Mouse (Mus musculus): ENCODE data around the gene Zglp1. TPM values are rescaled to one million over a fixed set of nuclear protein-coding genes. Genes with fewer than 3 reads are reported as not detected.
"Not testable (repeated sequence)": the region's sequence is repeated elsewhere in the genome, so short reads cannot be mapped to it uniquely, and the experiment has no call there.

Zglp1 gene
- polyA plus RNA-seq, 1 experiment from 2014 or later: 1.3 TPM

GRCm38 (mm10) chr9:21075625-21076024 lies 8.7 kb upstream of the Zglp1 start:
- ATAC-seq: no peak
- Histone ChIP-seq H3K4me3 (ENCODE audit: low read length) (no peak overlapping the region), H3K9me3 (ENCODE audit: control insufficient read depth, low read length) (no peaks in the 10 kb centered on the region), H3K9ac (ENCODE audit: low read depth, low read length) (no peak overlapping the region), H3K4me2 (ENCODE audit: low read depth, low read length) (no peak overlapping the region), H3K27ac (ENCODE audit: low read length) (no peak overlapping the region), H3K36me3 (ENCODE audit: control insufficient read depth, insufficient read depth, low read length) (peaks cover 35% of the 10 kb centered on the region), H3K4me1 (ENCODE audit: control insufficient read depth, insufficient read depth, low read length) (no peaks in the 10 kb centered on the region), H3K27me3 (replicated peaks; ENCODE audit: control insufficient read depth, insufficient read depth, low read length) (no peaks in the 10 kb centered on the region)
- WGBS: 88% methylated on average over 3 of the region's 3 CpGs

- Histone ChIP-seq H3K27ac (ENCODE audit: low read length) (no peak overlapping the region), H3K4me1 (ENCODE audit: control insufficient read depth, insufficient read depth, low read length) (no peaks in the 10 kb centered on the region), H3K9ac (ENCODE audit: low read depth, low read length) (no peak overlapping the region), H3K9me3 (ENCODE audit: control insufficient read depth, low read length) (no peaks in the 10 kb centered on the region), H3K4me3 (ENCODE audit: low read length) (no peak overlapping the region), H3K4me2 (ENCODE audit: low read depth, low read length) (no peak overlapping the region), H3K27me3 (replicated peaks; ENCODE audit: control insufficient read depth, insufficient read depth, low read length) (no peaks in the 10 kb centered on the region), H3K36me3 (ENCODE audit: control insufficient read depth, insufficient read depth, low read length) (peaks cover 21% of the 10 kb centered on the region)
- ATAC-seq: no peak
- 75% methylated on average over 1 of the region's 1 CpGs for WGBS
Observed at GRCm38 (mm10) chr9:21074173-21074572, 7.3 kb upstream of the Zglp1 start.

GRCm38 (mm10) chr9:21073044-21073840 lies 6.3 kb upstream of the Zglp1 start, which contains the start of the genes Gm49373 and Fdx1l:
Gm49373 (minus strand) TSS chr9:21073096.
Fdx1l (minus strand) TSS chr9:21073614.
- peak; percentile 95 for ATAC-seq
- 2% methylated on average over 47 of the region's 58 CpGs for WGBS
- Histone ChIP-seq H3K9ac (ENCODE audit: low read depth, low read length) (peak within 1 kb of the TSS; percentile 84), H3K27me3 (replicated peaks; ENCODE audit: control insufficient read depth, insufficient read depth, low read length) (no peaks in the 10 kb centered on the region), H3K4me3 (ENCODE audit: low read length) (peak within 1 kb of the TSS; percentile 79), H3K27ac (ENCODE audit: low read length) (peak within 1 kb of the TSS; percentile 83), H3K4me2 (ENCODE audit: low read depth, low read length) (peak within 1 kb of the TSS; percentile 71), H3K36me3 (ENCODE audit: control insufficient read depth, insufficient read depth, low read length) (peaks cover 15% of the 10 kb centered on the region; the same call in 1 of the 2 replicates), H3K4me1 (ENCODE audit: control insufficient read depth, insufficient read depth, low read length) (no peaks in the 10 kb centered on the region), H3K9me3 (ENCODE audit: control insufficient read depth, low read length) (no peaks in the 10 kb centered on the region)

- Histone ChIP-seq H3K27ac (ENCODE audit: low read length) (peak overlapping the region; percentile 83), H3K9ac (ENCODE audit: low read depth, low read length) (peak overlapping the region; percentile 84), H3K9me3 (ENCODE audit: control insufficient read depth, low read length) (no peaks in the 10 kb centered on the region), H3K4me3 (ENCODE audit: low read length) (peak overlapping the region; percentile 79), H3K36me3 (ENCODE audit: control insufficient read depth, insufficient read depth, low read length) (peaks cover 15% of the 10 kb centered on the region; the same call in 1 of the 2 replicates), H3K4me2 (ENCODE audit: low read depth, low read length) (peak overlapping the region; percentile 71), H3K27me3 (replicated peaks; ENCODE audit: control insufficient read depth, insufficient read depth, low read length) (no peaks in the 10 kb centered on the region), H3K4me1 (ENCODE audit: control insufficient read depth, insufficient read depth, low read length) (no peaks in the 10 kb centered on the region)
- 8% methylated on average over 4 of the region's 4 CpGs for WGBS
- ATAC-seq: peak; percentile 32
Observed at GRCm38 (mm10) chr9:21072641-21073040, 5.7 kb upstream of the Zglp1 start.

DNA sequence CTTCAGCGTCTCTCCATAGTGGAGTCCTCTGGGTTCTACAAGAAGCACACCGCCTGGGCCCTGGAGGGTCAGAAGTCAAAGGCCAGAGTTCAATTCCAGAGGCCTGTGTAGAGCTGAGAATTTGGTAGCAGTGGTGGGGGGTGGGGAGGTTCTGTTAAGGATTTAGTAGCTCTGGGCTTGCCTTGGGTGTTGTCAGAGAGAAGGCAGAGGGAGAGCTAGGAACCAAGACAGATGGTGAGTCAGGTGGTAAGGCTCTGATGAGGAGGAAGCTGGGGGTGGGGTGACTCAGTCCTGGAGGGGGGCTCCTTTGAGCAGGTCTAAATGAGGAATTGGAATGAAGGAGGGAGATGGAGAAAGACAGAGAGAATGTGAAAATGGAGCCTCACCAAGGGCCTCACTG lies 4.0 kb downstream of the Zglp1 start:
- no peak overlapping the region for H3K4me3 ChIP-seq (ENCODE audit: low read length)
- ATAC-seq: no peak
- H3K4me1 ChIP-seq (ENCODE audit: control insufficient read depth, insufficient read depth, low read length): no peaks in the 10 kb centered on the region
- 92% methylated on average over 2 of the region's 2 CpGs for WGBS
- H3K4me2 ChIP-seq (ENCODE audit: low read depth, low read length): no peak overlapping the region
- no peak overlapping the region for H3K27ac ChIP-seq (ENCODE audit: low read length)
- H3K9me3 ChIP-seq (ENCODE audit: control insufficient read depth, low read length): no peaks in the 10 kb centered on the region
- H3K27me3 ChIP-seq (replicated peaks; ENCODE audit: control insufficient read depth, insufficient read depth, low read length): no peaks in the 10 kb centered on the region
- no peak overlapping the region for H3K9ac ChIP-seq (ENCODE audit: low read depth, low read length)
- H3K36me3 ChIP-seq (ENCODE audit: control insufficient read depth, insufficient read depth, low read length): peaks cover 5% of the 10 kb centered on the region

GRCm38 (mm10) chr9:21051578-21051977 lies 15.3 kb downstream of the Zglp1 start:
- H3K9me3 ChIP-seq (ENCODE audit: control insufficient read depth, low read length): no peaks in the 10 kb centered on the region
- 0 out of 2 replicates have a peak, but pooled peaks cover 3% of the 10 kb centered on the region for H3K27me3 ChIP-seq (replicated peaks; ENCODE audit: control insufficient read depth, insufficient read depth, low read length)
- no peaks in the 10 kb centered on the region for H3K36me3 ChIP-seq (ENCODE audit: control insufficient read depth, insufficient read depth, low read length)
- no peaks in the 10 kb centered on the region for H3K4me1 ChIP-seq (ENCODE audit: control insufficient read depth, insufficient read depth, low read length)
- H3K9ac ChIP-seq (ENCODE audit: low read depth, low read length): no peak overlapping the region
- H3K4me2 ChIP-seq (ENCODE audit: low read depth, low read length): no peak overlapping the region
- no peak for ATAC-seq
- no peak overlapping the region for H3K27ac ChIP-seq (ENCODE audit: low read length)
- 61% methylated on average over 10 of the region's 10 CpGs for WGBS
- H3K4me3 ChIP-seq (ENCODE audit: low read length): no peak overlapping the region

- H3K4me2 ChIP-seq (ENCODE audit: low read depth, low read length): no peak overlapping the region
- no peaks in the 10 kb centered on the region for H3K36me3 ChIP-seq (ENCODE audit: control insufficient read depth, insufficient read depth, low read length)
- no peak overlapping the region for H3K4me3 ChIP-seq (ENCODE audit: low read length)
- peaks cover 7% of the 10 kb centered on the region; the same call in 1 of the 2 replicates for H3K4me1 ChIP-seq (ENCODE audit: control insufficient read depth, insufficient read depth, low read length)
- no peaks in the 10 kb centered on the region for H3K27me3 ChIP-seq (replicated peaks; ENCODE audit: control insufficient read depth, insufficient read depth, low read length)
- no peak overlapping the region for H3K27ac ChIP-seq (ENCODE audit: low read length)
- WGBS: 76% methylated on average over 3 of the region's 3 CpGs
- H3K9me3 ChIP-seq (ENCODE audit: control insufficient read depth, low read length): no peaks in the 10 kb centered on the region
- no peak for ATAC-seq
- H3K9ac ChIP-seq (ENCODE audit: low read depth, low read length): no peak overlapping the region
Observed at GRCm38 (mm10) chr9:21045235-21045634, 21.7 kb downstream of the Zglp1 start.

GRCm38 (mm10) chr9:21044785-21045184 lies 22.1 kb downstream of the Zglp1 start:
- WGBS: 48% methylated on average over 1 of the region's 1 CpGs
- ATAC-seq; H3K4me2 ChIP-seq (ENCODE audit: low read depth, low read length): not testable (repeated sequence)

DNA sequence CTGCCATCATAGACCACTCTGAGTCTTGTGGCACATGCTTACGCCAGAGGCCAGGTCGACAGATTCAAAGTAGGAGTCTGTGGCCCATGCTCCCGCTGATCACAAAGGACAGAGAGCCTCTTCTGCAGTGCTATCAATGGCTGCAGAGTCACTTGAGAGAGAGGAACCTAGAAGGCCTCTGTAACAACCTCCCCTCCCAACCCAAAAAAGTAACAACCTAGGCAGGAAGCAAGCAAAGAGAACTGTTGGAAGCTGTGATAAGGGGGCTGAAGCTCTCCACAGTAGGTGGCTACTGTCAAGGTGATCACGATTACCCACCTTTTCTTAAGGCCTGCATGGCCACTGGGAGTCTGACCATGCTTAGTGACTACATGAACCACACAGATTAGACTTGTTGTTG lies 23.3 kb downstream of the Zglp1 start:
- WGBS: 90% methylated on average over 4 of the region's 4 CpGs

More at GRCm38 (mm10) chr9:21044785-21045184, 22.1 kb downstream of the Zglp1 start:
- not testable (repeated sequence) for H3K27ac ChIP-seq (ENCODE audit: low read length); H3K4me3 ChIP-seq (ENCODE audit: low read length); H3K9me3 ChIP-seq (ENCODE audit: control insufficient read depth, low read length); H3K4me1 ChIP-seq (ENCODE audit: control insufficient read depth, insufficient read depth, low read length); H3K27me3 ChIP-seq (replicated peaks; ENCODE audit: control insufficient read depth, insufficient read depth, low read length); H3K36me3 ChIP-seq (ENCODE audit: control insufficient read depth, insufficient read depth, low read length); H3K9ac ChIP-seq (ENCODE audit: low read depth, low read length)

More for the DNA sequence above, 23.3 kb downstream of the Zglp1 start:
- H3K27ac ChIP-seq (ENCODE audit: low read length): no peak overlapping the region
- H3K4me1 ChIP-seq (ENCODE audit: control insufficient read depth, insufficient read depth, low read length): peaks cover 8% of the 10 kb centered on the region; the same call in 1 of the 2 replicates
- no peak overlapping the region for H3K9ac ChIP-seq (ENCODE audit: low read depth, low read length)
- no peak for ATAC-seq
- no peak overlapping the region for H3K4me2 ChIP-seq (ENCODE audit: low read depth, low read length)
- no peaks in the 10 kb centered on the region for H3K36me3 ChIP-seq (ENCODE audit: control insufficient read depth, insufficient read depth, low read length)
- peaks cover 3% of the 10 kb centered on the region; the same call in 1 of the 2 replicates for H3K27me3 ChIP-seq (replicated peaks; ENCODE audit: control insufficient read depth, insufficient read depth, low read length)
- H3K9me3 ChIP-seq (ENCODE audit: control insufficient read depth, low read length): no peaks in the 10 kb centered on the region
- no peak overlapping the region for H3K4me3 ChIP-seq (ENCODE audit: low read length)

Data from intestine, embryonic 16.5 days (tissue).